Mouse (Mus musculus): ENCODE data around the gene Plcd3. TPM values are rescaled to one million over a fixed set of nuclear protein-coding genes. Genes with fewer than 3 reads are reported as not detected.

Gene Plcd3
- polyA plus RNA-seq, 1 experiment from 2014 or later = 3.8 TPM

Other genes with a start within 250 kb of the Plcd3 start
- gene Eftud2, start 220.7 kb downstream of the Plcd3 start, polyA plus RNA-seq (2015; fragmentation: Nextera tagmentation; extraction: Ambion mirVana) = 133 and 146 TPM in 2 replicates
- gene Ccdc103, start 220.5 kb downstream of the Plcd3 start, polyA plus RNA-seq (2015; fragmentation: Nextera tagmentation; extraction: Ambion mirVana) = 2.0 and 2.2 TPM in 2 replicates
- not detected in 2 replicates for gene Fam187a, start 216.5 kb downstream of the Plcd3 start, polyA plus RNA-seq (2015; fragmentation: Nextera tagmentation; extraction: Ambion mirVana)
- 0.14 and 0.25 TPM in 2 replicates for gene Gfap, start 200.7 kb downstream of the Plcd3 start, polyA plus RNA-seq (2015; fragmentation: Nextera tagmentation; extraction: Ambion mirVana)
- gene Kif18b, start 176.5 kb downstream of the Plcd3 start, polyA plus RNA-seq (2015; fragmentation: Nextera tagmentation; extraction: Ambion mirVana) = 1.8 and 2.4 TPM in 2 replicates
- 11.7 and 14.0 TPM in 2 replicates for gene C1ql1, start 155.0 kb downstream of the Plcd3 start, polyA plus RNA-seq (2015; fragmentation: Nextera tagmentation; extraction: Ambion mirVana)
- gene Nmt1, start 73.5 kb downstream of the Plcd3 start, polyA plus RNA-seq (2015; fragmentation: Nextera tagmentation; extraction: Ambion mirVana) = 26.8 and 35.5 TPM in 2 replicates
- 182 and 184 TPM in 2 replicates for gene Dcakd, start 73.3 kb downstream of the Plcd3 start, polyA plus RNA-seq (2015; fragmentation: Nextera tagmentation; extraction: Ambion mirVana)
- 9.7 and 11.1 TPM in 2 replicates for gene Acbd4, start within 50 bp of the Plcd3 start, polyA plus RNA-seq (2015; fragmentation: Nextera tagmentation; extraction: Ambion mirVana)
- gene Hexim1, start 14.6 kb upstream of the Plcd3 start, polyA plus RNA-seq (2015; fragmentation: Nextera tagmentation; extraction: Ambion mirVana) = 3.1 and 3.7 TPM in 2 replicates
- 27.2 and 33.4 TPM in 2 replicates for gene Hexim2, start 30.8 kb upstream of the Plcd3 start, polyA plus RNA-seq (2015; fragmentation: Nextera tagmentation; extraction: Ambion mirVana)
- 7.0 and 7.5 TPM in 2 replicates for gene Fmnl1, start 69.4 kb upstream of the Plcd3 start, polyA plus RNA-seq (2015; fragmentation: Nextera tagmentation; extraction: Ambion mirVana)
- 1.6 and 1.9 TPM in 2 replicates for gene 1700023F06Rik, start 106.9 kb upstream of the Plcd3 start, polyA plus RNA-seq (2015; fragmentation: Nextera tagmentation; extraction: Ambion mirVana)
- 0.66 and 0.71 TPM in 2 replicates for gene Spata32, start 116.8 kb upstream of the Plcd3 start, polyA plus RNA-seq (2015; fragmentation: Nextera tagmentation; extraction: Ambion mirVana)
- 3.9 and 5.0 TPM in 2 replicates for gene Map3k14, start 165.8 kb upstream of the Plcd3 start, polyA plus RNA-seq (2015; fragmentation: Nextera tagmentation; extraction: Ambion mirVana)